ENCODE assay signal across 11 mouse cellular contexts in the genomic region with DNA sequence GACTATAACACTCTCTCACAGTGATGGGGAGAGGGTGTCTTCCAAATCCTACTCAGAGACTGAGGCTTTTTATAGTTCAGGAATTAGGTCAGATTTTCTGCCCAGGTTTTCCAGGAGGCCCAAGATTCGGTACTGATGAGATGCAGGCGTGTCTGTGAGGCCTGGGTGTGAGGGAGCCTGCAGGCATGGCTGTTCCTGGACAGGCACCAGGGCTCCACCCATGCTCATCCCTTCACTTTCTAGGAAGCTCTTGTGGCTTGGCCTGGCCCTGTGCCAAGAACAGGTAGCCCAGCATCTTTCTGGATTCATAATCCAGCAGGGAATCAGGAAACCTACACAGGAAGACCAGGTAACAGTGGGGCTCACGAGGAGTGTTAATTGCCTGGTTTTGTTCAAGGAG.
"Had no signal": no experiment of that assay in that cellular context is flagged by ENCODE, and none has a peak within 500 bp of the region (broad histone marks: within the 10 kb centered on the region; RNA-seq: fewer than 3 reads in every experiment).

No protein-coding gene starts in this region.

- ATAC-seq: liver, embryonic 12.5 days had no signal

- DNase-seq: kidney, postnatal 14 days; kidney, postnatal 4 days; layer of hippocampus, adult 9-11 months; liver; lung, adult 18-20 months; lung, postnatal 14 days; lung, postnatal 4 days; midbrain, embryonic 14.5 days; thymus, adult 18-20 months; thymus, postnatal 36 days had no signal
